Mouse (Mus musculus) heart, adult 8-10 months (tissue): Measurements from ENCODE around the gene Flot1. TPM values are rescaled to one million over a fixed set of nuclear protein-coding genes. Genes with fewer than 3 reads are reported as not detected.

Source experiments
- DNase-seq: peaks from one replicate; pipeline ENCODE4 v3.0.0; 2022; ENCODE audit warnings: low spot score
- microRNA-seq: library from miRNA; unstranded; fragments of <30 nt; microRNA quantifications from one replicate; pipeline ENCODE4 v1.2.0, GENCODE M21; 2022
- total RNA-seq, 4 experiments: library from RNA; stranded (reverse); gene quantifications; 2 replicates each; pipeline ENCODE4 v1.2.4; 2022

Flot1 gene
- total RNA-seq, 4 experiments from 2014 or later = 154 to 174 (median 157) TPM

DNA sequence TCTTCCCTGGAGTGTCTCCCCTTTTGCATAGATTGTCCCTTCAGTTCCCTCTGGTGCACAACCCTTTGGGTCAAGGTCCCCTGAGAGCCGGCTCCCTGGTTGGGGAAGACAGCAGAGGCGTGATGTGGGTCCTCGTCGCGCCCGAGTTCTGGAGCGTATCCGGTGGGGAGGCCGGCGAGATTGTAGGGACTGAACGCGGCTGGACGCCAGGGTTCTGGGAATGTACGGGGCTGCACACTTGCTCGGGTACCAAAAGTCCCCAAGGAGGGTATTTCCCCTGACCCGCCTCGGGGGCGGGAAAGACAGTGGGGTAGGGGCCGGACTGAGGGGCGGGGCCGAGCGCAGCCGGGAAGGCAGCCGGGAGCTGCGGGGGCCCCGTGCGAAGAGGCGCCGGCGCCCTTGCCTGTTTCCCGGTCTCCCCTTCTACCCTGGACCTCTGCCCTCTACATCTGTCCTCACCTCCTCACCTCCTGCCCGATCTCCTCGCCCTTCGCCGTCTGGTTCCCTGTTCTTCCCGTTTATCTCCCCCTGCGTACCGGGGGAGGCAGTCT, 43.3 kb downstream of the Flot1 start:
- no peak for DNase-seq

- peak; percentile 61 for DNase-seq
Measured at GRCm38 (mm10) chr17:35866911-35867890, 44.2 kb downstream of the Flot1 start.

DNA sequence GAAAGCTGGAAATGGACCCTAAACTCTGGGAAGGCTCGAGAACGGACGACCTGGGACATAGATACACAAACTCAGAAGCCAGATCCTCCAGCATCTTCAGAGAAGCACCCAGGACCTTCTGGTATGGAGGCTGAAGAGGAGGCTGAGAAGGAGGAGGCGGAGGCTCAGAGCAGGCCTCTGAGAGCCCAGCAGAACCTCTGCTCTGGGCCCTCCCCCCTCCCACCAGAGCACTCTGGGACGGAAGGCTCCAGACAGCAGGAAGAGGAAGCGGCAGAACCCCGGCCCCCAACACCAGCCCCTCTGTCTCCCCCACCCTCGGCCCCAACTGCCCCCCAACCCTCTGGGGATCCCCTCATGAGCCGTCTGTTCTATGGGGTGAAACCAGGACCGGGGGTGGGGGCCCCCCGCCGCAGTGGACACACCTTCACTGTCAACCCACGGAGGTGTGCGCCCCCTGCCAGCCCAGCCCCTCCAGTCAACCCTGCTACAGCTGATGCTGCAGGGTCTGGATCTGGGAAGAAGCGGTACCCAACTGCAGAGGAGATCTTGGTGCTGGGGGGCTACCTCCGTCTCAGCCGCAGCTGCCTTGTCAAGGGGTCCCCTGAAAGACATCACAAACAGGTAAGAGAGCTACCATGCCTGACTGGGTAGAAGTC, 45.3 kb downstream of the Flot1 start:
- peak; percentile 40 for DNase-seq

GRCm38 (mm10) chr17:35868961-35869345, 45.9 kb downstream of the Flot1 start:
- DNase-seq = no peak

GRCm38 (mm10) chr17:35869346-35870067, 46.5 kb downstream of the Flot1 start:
- peak; percentile 68 for DNase-seq

DNA sequence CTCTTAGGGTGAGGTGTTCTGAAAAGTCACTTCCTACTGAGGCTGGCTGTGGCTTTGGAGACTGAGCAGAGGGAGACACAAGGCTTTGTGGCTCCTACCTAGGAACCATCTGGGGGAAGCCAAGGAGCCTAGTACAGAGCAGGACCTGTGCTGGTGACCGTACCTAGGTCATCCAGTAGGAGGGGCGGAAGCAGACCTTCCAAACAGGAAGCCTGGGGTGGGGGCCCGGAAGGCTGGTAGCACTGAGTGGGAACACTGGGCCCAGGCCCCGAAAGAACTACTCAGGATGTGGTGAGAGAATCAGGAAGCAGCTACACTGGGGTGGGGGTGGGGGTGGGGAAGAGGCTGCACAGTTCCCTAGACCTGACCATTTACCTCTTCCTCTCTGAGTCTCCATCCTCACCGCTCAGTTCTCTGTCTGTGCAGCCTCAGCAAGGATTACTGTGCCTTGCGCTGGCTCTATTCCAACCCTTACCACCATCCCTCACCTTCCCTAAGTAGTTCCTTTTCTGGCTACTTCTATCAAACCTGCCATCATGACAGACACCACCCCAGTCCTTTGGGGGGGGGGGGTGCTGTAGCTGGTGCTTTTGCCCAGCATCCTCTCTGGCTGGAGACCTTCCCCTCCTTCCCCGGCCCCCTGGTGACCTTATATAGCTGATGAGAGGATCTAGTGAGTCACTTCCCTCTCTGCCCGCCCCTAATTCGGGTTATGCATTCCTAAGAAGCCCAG, 47.3 kb downstream of the Flot1 start:
- peak; percentile 82 for DNase-seq

DNA sequence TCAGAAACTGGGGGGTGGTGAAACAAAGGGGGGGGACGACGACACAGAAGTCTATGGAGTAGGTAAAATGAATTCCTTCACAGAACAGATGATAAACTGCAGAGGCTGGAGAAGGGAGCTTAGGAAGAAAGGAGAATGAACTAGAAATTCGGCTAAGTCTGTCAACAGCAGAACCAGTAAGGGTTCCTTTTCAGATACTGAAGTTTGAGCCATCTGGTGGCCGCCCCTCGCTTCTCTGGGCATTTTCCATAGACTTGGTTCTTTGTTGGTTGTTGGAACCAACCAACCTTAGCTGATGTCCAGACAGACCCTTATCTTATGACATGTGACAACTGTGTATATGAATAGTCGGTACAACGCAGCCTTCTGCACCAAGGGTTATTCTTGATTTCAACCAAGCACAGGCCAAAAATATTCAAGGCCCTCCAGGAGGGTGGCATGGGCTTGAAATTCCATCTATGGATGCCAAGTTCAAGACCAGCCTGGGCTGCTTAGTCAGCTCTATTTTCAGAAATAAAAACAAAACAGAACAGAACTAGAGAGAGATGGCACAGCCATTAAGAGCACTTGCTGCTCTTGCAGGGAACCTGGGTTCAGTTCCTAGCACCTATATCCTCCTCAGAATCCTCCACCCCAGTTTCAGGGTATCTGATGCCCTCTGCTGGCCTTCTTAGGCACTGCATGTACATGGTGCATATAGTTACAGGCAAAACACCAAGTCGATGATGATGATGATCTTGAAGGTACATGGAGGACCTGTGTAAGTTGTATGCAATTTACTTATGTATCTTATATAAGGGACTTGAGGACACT, 48.1 kb downstream of the Flot1 start:
- DNase-seq = no peak

- peak; percentile 88 for DNase-seq
Measured at GRCm38 (mm10) chr17:35873774-35874519, 50.9 kb downstream of the Flot1 start.

GRCm38 (mm10) chr17:35874721-35875120, 51.7 kb downstream of the Flot1 start:
- peak; percentile 20 for DNase-seq

GRCm38 (mm10) chr17:35879245-35880057, 56.4 kb downstream of the Flot1 start, which contains the start of gene Dhx16:
Gene Dhx16 (plus strand): TSS chr17:35879819.
- DNase-seq = peak; percentile 95

Small RNA genes lying within 50 kb of the gene (microRNA-seq; reads per million reads assigned to microRNA genes)
- not detected for gene Gm28033

Other genes with a start within 250 kb of the Flot1 start
- not detected for gene Sfta2, start 221.7 kb upstream of the Flot1 start, total RNA-seq
- not detected for gene Gm9573, start 196.6 kb upstream of the Flot1 start, total RNA-seq
- not detected for gene Mucl3, start 179.5 kb upstream of the Flot1 start, total RNA-seq
- gene Vars2, start 155.6 kb upstream of the Flot1 start, total RNA-seq = 10 to 100 TPM; 30.4 to 34.9 (median 31.8) TPM
- 10 to 100 TPM; 18.4 to 22.2 (median 21.2) TPM for gene Gtf2h4, start 149.5 kb upstream of the Flot1 start, total RNA-seq
- gene Ddr1, start 118.6 kb upstream of the Flot1 start, total RNA-seq = 10 to 100 TPM; 23.8 to 30.0 (median 29.5) TPM
- 10 to 100 TPM; 31.3 to 64.3 (median 38.9) TPM for gene Ier3, start 1.5 kb upstream of the Flot1 start, total RNA-seq
- 10 to 100 TPM; 65.2 to 94.6 (median 72.1) TPM for gene Tubb5, start 15.1 kb downstream of the Flot1 start, total RNA-seq
- 10 to 100 TPM; 11.5 to 12.8 (median 12.0) TPM for gene Mdc1, start 18.3 kb downstream of the Flot1 start, total RNA-seq
- gene Nrm, start 38.1 kb downstream of the Flot1 start, total RNA-seq = 1 to 10 TPM; 1.7 to 2.9 (median 1.8) TPM
- gene Ppp1r18, start 42.4 kb downstream of the Flot1 start, total RNA-seq = 10 to 100 TPM; 10.5 to 13.5 (median 11.8) TPM
- 10 to 100 TPM; 18.7 to 20.8 (median 20.1) TPM for gene Dhx16, start 56.6 kb downstream of the Flot1 start, total RNA-seq
- gene 2310061I04Rik, start 74.2 kb downstream of the Flot1 start, total RNA-seq = 100 to 1,000 TPM in 3 of 4 experiments, 10 to 100 TPM in 1; 85.5 to 115 (median 106) TPM
- 1 to 10 TPM; 6.6 to 9.3 (median 8.3) TPM for gene Atat1, start 86.8 kb downstream of the Flot1 start, total RNA-seq
- 10 to 100 TPM; 56.1 to 73.8 (median 57.0) TPM for gene Mrps18b, start 93.2 kb downstream of the Flot1 start, total RNA-seq
- gene Ppp1r10, start 93.2 kb downstream of the Flot1 start, total RNA-seq = 10 to 100 TPM; 22.7 to 42.3 (median 25.8) TPM
- gene Abcf1, start 146.5 kb downstream of the Flot1 start, total RNA-seq = 10 to 100 TPM; 70.8 to 76.2 (median 72.2) TPM
- gene Gnl1, start 156.6 kb downstream of the Flot1 start, total RNA-seq = 10 to 100 TPM; 32.1 to 41.0 (median 35.1) TPM
- 1 to 10 TPM; 2.0 to 4.0 (median 2.9) TPM for gene Prr3, start 157.0 kb downstream of the Flot1 start, total RNA-seq
- 1 to 10 TPM; 6.1 to 7.4 (median 7.1) TPM for gene H2-T24, start 197.3 kb downstream of the Flot1 start, total RNA-seq
- gene H2-T23, start 209.6 kb downstream of the Flot1 start, total RNA-seq = 10 to 100 TPM; 26.8 to 28.5 (median 27.9) TPM
- gene H2-T22, start 219.5 kb downstream of the Flot1 start, total RNA-seq = 10 to 100 TPM; 10.4 to 14.0 (median 13.0) TPM
- not detected for gene Gm6034, start 219.7 kb downstream of the Flot1 start, total RNA-seq
- gene Gm11127, start 235.1 kb downstream of the Flot1 start, total RNA-seq = 1 to 10 TPM; 4.0 to 5.5 (median 4.9) TPM